In genomic region chr1:156674195-156675000, GRCm38 (mm10) we compare ENCODE assay signal across 8 mouse cellular contexts. TPM values are rescaled to one million over a fixed set of nuclear protein-coding genes. Genes with fewer than 3 reads are reported as not detected.
DNase-seq lines count a peak whose midpoint lies in the region; ATAC-seq and TF ChIP-seq lines count a peak whose summit lies in the region.

Tor3a (minus strand) TSS chr1:156674356.

- no peak within 1 kb of the TSS for H3K27ac ChIP-seq in hindbrain, embryonic 12.5 days

- CTCF ChIA-PET in Patski (lab: Charles Lee) = no interaction called here

- peaks cover 20% of the 10 kb centered on the region for H3K4me1 ChIP-seq in hindbrain, embryonic 12.5 days

- 7% methylated on average over 37 of the region's 37 CpGs for WGBS in hindbrain, embryonic 12.5 days

- peak within 1 kb of the TSS; percentile 63 for H3K9ac ChIP-seq in hindbrain, embryonic 12.5 days

- peak; percentile 51 for DNase-seq in Patski (ENCODE audit: low read depth, low spot score)
- peak; percentile 68 for DNase-seq in cerebellum, adult 9-10 months
- DNase-seq in frontal cortex, adult 2 months (ENCODE audit: extremely low spot score in 1 of 2, low spot score in 1 of 2) = peak; percentile 49 to 63
- peak; percentile 62 to 75 for DNase-seq in layer of hippocampus, postnatal 10 days (ENCODE audit: low spot score in 2 of 2)
- peak; percentile 92 for DNase-seq in lung, postnatal 36 days
- peak; percentile 78 for DNase-seq in retina, embryonic 14.5 days (ENCODE audit: low spot score)
- DNase-seq in thymus, postnatal 4 days = peak; percentile 75

- POLR2A ChIA-PET in Patski (lab: Charles Lee) = no interaction called here

- in situ Hi-C loops in Patski (cut with MboI; ENCODE audit: low pct_unique_long_range_greater_than_20kb) = no loop called here

- H3K27me3 ChIP-seq in Patski = no peaks in the 10 kb centered on the region
- 0 out of 2 replicates have a peak, but pooled peaks cover 3% of the 10 kb centered on the region for H3K27me3 ChIP-seq in hindbrain, embryonic 12.5 days

- peak within 1 kb of the TSS; percentile 47 for H3K4me3 ChIP-seq in hindbrain, embryonic 12.5 days

- H3K36me3 ChIP-seq in hindbrain, embryonic 12.5 days = 0 out of 2 replicates have a peak, but pooled peaks cover 3% of the 10 kb centered on the region

- H3K4me2 ChIP-seq in hindbrain, embryonic 12.5 days (replicated peaks) = peak within 1 kb of the TSS; percentile 98

- no peaks in the 10 kb centered on the region for H3K9me3 ChIP-seq in hindbrain, embryonic 12.5 days (replicated peaks)

- ATAC-seq in Patski = peak; percentile 96
- ATAC-seq in hindbrain, embryonic 12.5 days (ENCODE audit: low FRiP score) = peak; percentile 82

- TF ChIP-seq CTCF in Patski (IDR thresholded peaks at IDR 0.05) = no peak

RNA-seq across cellular contexts. Expression of gene Tor3a, which starts in this region (rescaled TPM):
- polyA plus RNA-seq in Patski (2021) = 29.5 TPM
- 6.2 and 6.6 TPM in 2 replicates for polyA plus RNA-seq in frontal cortex, adult 2 months (2012; rRNA removed)
- 5.0 and 6.5 TPM in 2 replicates for polyA plus RNA-seq in hindbrain, embryonic 12.5 days (2016; fragmentation: Nextera tagmentation; extraction: Ambion mirVana)
- 1 to 10 TPM; 5.0 to 8.5 TPM for total RNA-seq in layer of hippocampus, postnatal 10 days (2021)
